Mouse (Mus musculus) heart, embryonic 15.5 days (tissue): ENCODE data around the gene Sorbs2. TPM values are rescaled to one million over a fixed set of nuclear protein-coding genes. Genes with fewer than 3 reads are reported as not detected.
A peak's percentile ranks its signal among the peaks of the same experiment; 100 is the strongest.

Source experiments
- ATAC-seq: fragments of 200-750 bp; cut with Nextera tagmentation; replicated peaks from 2 replicates; pipeline ENCODE4 v1.8.0; 2017; ENCODE audit warnings: low read depth, moderate TSS enrichment; ENCODE audit not compliant: insufficient number of reproducible peaks, insufficient read depth, low FRiP score
- H3K27ac ChIP-seq: fragments of 300-500 bp; sonication (generic); 2 replicates; pipeline ENCODE4 v1.5.1; 2015; ENCODE audit warnings: mild to moderate bottlenecking, inconsistent platforms
- H3K27me3 ChIP-seq: fragments of 300-500 bp; sonication (generic); 2 replicates; pipeline ENCODE4 v1.6.1; 2015; ENCODE audit warnings: inconsistent platforms
- H3K36me3 ChIP-seq: fragments of 300-500 bp; sonication (generic); 2 replicates; pipeline ENCODE4 v1.6.1; 2015; ENCODE audit warnings: mild to moderate bottlenecking, inconsistent platforms
- H3K4me1 ChIP-seq: fragments of 300-500 bp; sonication (generic); replicated peaks from 2 replicates; pipeline ENCODE4 v1.6.1; 2015; ENCODE audit warnings: inconsistent platforms
- H3K4me2 ChIP-seq: fragments of 300-500 bp; sonication (generic); 2 replicates; pipeline ENCODE4 v1.6.1; 2015; ENCODE audit warnings: inconsistent platforms, mild to moderate bottlenecking, moderate library complexity
- H3K4me3 ChIP-seq: fragments of 300-500 bp; sonication (generic); 2 replicates; pipeline ENCODE4 v1.5.1; 2015; ENCODE audit warnings: mild to moderate bottlenecking, inconsistent platforms
- H3K9ac ChIP-seq: fragments of 300-500 bp; sonication (generic); 2 replicates; pipeline ENCODE4 v1.6.1; 2015; ENCODE audit warnings: mild to moderate bottlenecking, inconsistent platforms
- H3K9me3 ChIP-seq: fragments of 300-500 bp; sonication (generic); replicated peaks from 2 replicates; pipeline ENCODE4 v1.6.1; 2016; ENCODE audit warnings: inconsistent platforms
- WGBS: fragments of 180-500 bp; shearing (Covaris S2); methylation state at CpG from one replicate; pipeline ENCODE4 v1.1.7; 2015; ENCODE audit warnings: mixed read lengths; 5-methylcytosine and 5-hydroxymethylcytosine counted together
- polyA plus RNA-seq: library from polyadenylated mRNA; unstranded; fragments of >200 nt; fragmentation: Nextera tagmentation; extraction: Ambion mirVana; gene quantifications from 2 replicates; pipeline ENCODE4 v1.2.1, GENCODE M21; 2015

Sorbs2 gene
- polyA plus RNA-seq, 1 experiment from 2014 or later = 382 TPM

GRCm38 (mm10) chr8:45760622-45761021, 253.0 kb downstream of the Sorbs2 start:
- Histone ChIP-seq H3K27me3 (no peaks in the 10 kb centered on the region), H3K27ac (no peak overlapping the region), H3K36me3 (peaks cover 33% of the 10 kb centered on the region), H3K4me1 (peaks cover 19% of the 10 kb centered on the region), H3K9ac (no peak overlapping the region), H3K4me2 (no peak overlapping the region), H3K4me3 (no peak overlapping the region), H3K9me3 (no peaks in the 10 kb centered on the region)
- WGBS = 85% methylated on average over 9 of the region's 9 CpGs
- ATAC-seq = no peak

- Histone ChIP-seq H3K4me3 (no peak overlapping the region), H3K36me3 (peaks cover 31% of the 10 kb centered on the region), H3K27ac (no peak overlapping the region), H3K9me3 (no peaks in the 10 kb centered on the region), H3K27me3 (no peaks in the 10 kb centered on the region), H3K4me1 (peaks cover 21% of the 10 kb centered on the region), H3K9ac (no peak overlapping the region), H3K4me2 (no peak overlapping the region)
- ATAC-seq = no peak
- 90% methylated on average over 1 of the region's 1 CpGs for WGBS
Measured at GRCm38 (mm10) chr8:45761053-45761452, 253.5 kb downstream of the Sorbs2 start.

GRCm38 (mm10) chr8:45762982-45763689, 255.5 kb downstream of the Sorbs2 start:
- no peaks in the 10 kb centered on the region for H3K9me3 ChIP-seq
- 0 out of 2 replicates have a peak overlapping the region, but pooled peaks have one; percentile 11 for H3K4me2 ChIP-seq
- whole genome bisulfite sequencing = 67% methylated on average over 15 of the region's 15 CpGs
- peaks cover 28% of the 10 kb centered on the region for H3K36me3 ChIP-seq
- no peaks in the 10 kb centered on the region for H3K27me3 ChIP-seq
- no peak overlapping the region; the same call in 1 of the 2 replicates for H3K9ac ChIP-seq
- ATAC-seq = no peak
- H3K4me3 ChIP-seq = no peak overlapping the region
- H3K4me1 ChIP-seq = peaks cover 24% of the 10 kb centered on the region
- peak overlapping the region; percentile 56 for H3K27ac ChIP-seq

GRCm38 (mm10) chr8:45763690-45764342, 256.2 kb downstream of the Sorbs2 start:
- Histone ChIP-seq H3K9me3 (no peaks in the 10 kb centered on the region), H3K27me3 (no peaks in the 10 kb centered on the region), H3K27ac (peak overlapping the region; percentile 56), H3K9ac (no peak overlapping the region), H3K4me1 (peaks cover 24% of the 10 kb centered on the region), H3K4me3 (no peak overlapping the region), H3K36me3 (peaks cover 26% of the 10 kb centered on the region), H3K4me2 (peak overlapping the region; percentile 11; the same call in 1 of the 2 replicates)
- WGBS = 30% methylated on average over 11 of the region's 11 CpGs
- peak; percentile 49; the same call in 1 of the 2 replicates for ATAC-seq

- no peaks in the 10 kb centered on the region for H3K27me3 ChIP-seq
- H3K4me1 ChIP-seq = peaks cover 24% of the 10 kb centered on the region
- 58% methylated on average over 11 of the region's 11 CpGs for WGBS
- H3K36me3 ChIP-seq = peaks cover 31% of the 10 kb centered on the region
- H3K4me2 ChIP-seq = no peak overlapping the region
- H3K9me3 ChIP-seq = no peaks in the 10 kb centered on the region
- H3K27ac ChIP-seq = peak overlapping the region; percentile 62
- ATAC-seq = no peak; the same call in 1 of the 2 replicates
- no peak overlapping the region for H3K4me3 ChIP-seq
- H3K9ac ChIP-seq = no peak overlapping the region
Measured at GRCm38 (mm10) chr8:45766138-45766537, 258.6 kb downstream of the Sorbs2 start.

GRCm38 (mm10) chr8:45774841-45775240, 267.3 kb downstream of the Sorbs2 start:
- Histone ChIP-seq H3K9ac (no peak overlapping the region), H3K4me1 (no peaks in the 10 kb centered on the region; the same call in 1 of the 2 replicates), H3K4me3 (no peak overlapping the region), H3K4me2 (no peak overlapping the region), H3K27ac (no peak overlapping the region), H3K36me3 (peaks cover 82% of the 10 kb centered on the region), H3K9me3 (no peaks in the 10 kb centered on the region), H3K27me3 (no peaks in the 10 kb centered on the region)
- ATAC-seq = no peak
- WGBS = 76% methylated on average over 5 of the region's 5 CpGs

- Histone ChIP-seq H3K4me3 (no peak overlapping the region), H3K4me1 (peaks cover 2% of the 10 kb centered on the region; the same call in 1 of the 2 replicates), H3K9me3 (no peaks in the 10 kb centered on the region), H3K27ac (no peak overlapping the region), H3K27me3 (no peaks in the 10 kb centered on the region), H3K36me3 (peaks cover 82% of the 10 kb centered on the region), H3K4me2 (no peak overlapping the region), H3K9ac (no peak overlapping the region)
- WGBS = 87% methylated on average over 7 of the region's 7 CpGs
- ATAC-seq = no peak
Measured at GRCm38 (mm10) chr8:45775481-45775880, 267.9 kb downstream of the Sorbs2 start.

GRCm38 (mm10) chr8:45776366-45776765, 268.8 kb downstream of the Sorbs2 start:
- Histone ChIP-seq H3K9ac (no peak overlapping the region), H3K4me3 (no peak overlapping the region), H3K4me1 (peaks cover 2% of the 10 kb centered on the region; the same call in 1 of the 2 replicates), H3K4me2 (no peak overlapping the region), H3K27me3 (no peaks in the 10 kb centered on the region), H3K9me3 (no peaks in the 10 kb centered on the region), H3K27ac (no peak overlapping the region), H3K36me3 (peaks cover 74% of the 10 kb centered on the region)
- 81% methylated on average over 9 of the region's 9 CpGs for WGBS
- ATAC-seq = no peak

GRCm38 (mm10) chr8:45776977-45777376, 269.4 kb downstream of the Sorbs2 start:
- no peak overlapping the region for H3K27ac ChIP-seq
- H3K4me1 ChIP-seq = peaks cover 2% of the 10 kb centered on the region; the same call in 1 of the 2 replicates
- WGBS = 93% methylated on average over 7 of the region's 7 CpGs

GRCm38 (mm10) chr8:45780585-45780984, 273.0 kb downstream of the Sorbs2 start:
- peaks cover 60% of the 10 kb centered on the region for H3K36me3 ChIP-seq
- no peak for ATAC-seq
- H3K4me2 ChIP-seq = no peak overlapping the region
- H3K27me3 ChIP-seq = no peaks in the 10 kb centered on the region
- peaks cover 2% of the 10 kb centered on the region; the same call in 1 of the 2 replicates for H3K4me1 ChIP-seq
- H3K27ac ChIP-seq = no peak overlapping the region
- H3K4me3 ChIP-seq = no peak overlapping the region
- H3K9me3 ChIP-seq = no peaks in the 10 kb centered on the region
- no peak overlapping the region for H3K9ac ChIP-seq
- 49% methylated on average over 4 of the region's 4 CpGs for WGBS

More at GRCm38 (mm10) chr8:45776977-45777376, 269.4 kb downstream of the Sorbs2 start:
- H3K9me3 ChIP-seq = no peaks in the 10 kb centered on the region
- no peak for ATAC-seq
- no peak overlapping the region for H3K4me2 ChIP-seq
- H3K27me3 ChIP-seq = no peaks in the 10 kb centered on the region
- H3K36me3 ChIP-seq = peaks cover 68% of the 10 kb centered on the region
- no peak overlapping the region for H3K9ac ChIP-seq
- H3K4me3 ChIP-seq = no peak overlapping the region

- H3K36me3 ChIP-seq = peaks cover 50% of the 10 kb centered on the region
Measured at GRCm38 (mm10) chr8:45788610-45789009, 281.0 kb downstream of the Sorbs2 start.

More at GRCm38 (mm10) chr8:45788610-45789009, 281.0 kb downstream of the Sorbs2 start:
- Histone ChIP-seq H3K4me3 (no peak overlapping the region), H3K4me1 (no peaks in the 10 kb centered on the region), H3K4me2 (no peak overlapping the region), H3K27me3 (no peaks in the 10 kb centered on the region), H3K27ac (no peak overlapping the region), H3K9me3 (no peaks in the 10 kb centered on the region), H3K9ac (no peak overlapping the region)
- WGBS = 83% methylated on average over 3 of the region's 3 CpGs
- no peak for ATAC-seq
